Mouse (Mus musculus) megakaryocyte, embryonic 14.5 days (primary cell): ENCODE measurements at regions not wholly inside any gene's neighbourhood (a gene's known extent, or its start where the extent isn't known, plus 50 kb on each side); places are given as distances from the start of the nearest gene placed in this dataset.

Experiments used
- H3K27me3 ChIP-seq: replicated peaks from 2 replicates; pipeline ENCODE3; 2012; ENCODE audit warnings: inconsistent platforms
- H3K36me3 ChIP-seq: replicated peaks from 2 replicates; pipeline ENCODE3; 2012; ENCODE audit warnings: low read length, inconsistent platforms, mixed read lengths
- H3K4me1 ChIP-seq: 2 replicates; pipeline ENCODE4 v1.6.1; 2012; ENCODE audit warnings: inconsistent platforms
- H3K4me3 ChIP-seq: replicated peaks from 2 replicates; pipeline ENCODE3; 2012; ENCODE audit warnings: moderate library complexity, mild to moderate bottlenecking, inconsistent platforms
- H3K9me3 ChIP-seq: 2 replicates; pipeline ENCODE4 v1.6.1; 2012; ENCODE audit warnings: inconsistent platforms
- FLI1 ChIP-seq: IDR thresholded peaks from 2 replicates; pipeline ENCODE4 v1.6.1; 2012; ENCODE audit warnings: low read length, inconsistent platforms, mixed read lengths
- GATA1 ChIP-seq: IDR thresholded peaks from 3 replicates; pipeline ENCODE4 v1.6.1; 2012; ENCODE audit warnings: mixed read lengths, low read length, inconsistent platforms, borderline replicate concordance

GRCm38 (mm10) chr4:30776816-30777442 is 1187.0 kb upstream of the Map3k7 start:
- H3K4me3 ChIP-seq: no peak overlapping the region
- H3K4me1 ChIP-seq: no peaks in the 10 kb centered on the region
- H3K36me3 ChIP-seq: no peaks in the 10 kb centered on the region
- TF ChIP-seq GATA1 (no peak), FLI1 (no peak)
- H3K27me3 ChIP-seq: no peaks in the 10 kb centered on the region
- no peaks in the 10 kb centered on the region for H3K9me3 ChIP-seq

DNA sequence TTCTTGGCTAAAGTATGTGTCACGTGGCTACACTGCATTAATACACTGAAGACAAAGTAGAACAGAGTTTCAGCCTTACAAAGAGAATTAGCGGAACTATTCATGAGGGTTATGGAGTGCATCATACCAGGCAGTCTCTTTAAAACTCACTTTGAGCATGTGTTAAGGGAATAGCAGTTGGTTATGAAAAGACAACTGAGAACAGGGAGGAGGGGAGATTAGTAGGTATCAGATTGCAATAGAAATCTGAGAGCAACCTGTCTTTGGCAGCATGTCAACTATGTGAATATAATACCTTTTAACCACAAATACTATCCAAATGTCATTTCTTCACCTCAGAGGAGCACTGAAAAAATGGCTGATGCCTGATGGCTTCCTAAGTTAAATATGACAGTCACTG is 1182.2 kb upstream of the Map3k7 start:
- Histone ChIP-seq H3K4me3 (no peak overlapping the region), H3K27me3 (no peaks in the 10 kb centered on the region), H3K9me3 (no peaks in the 10 kb centered on the region), H3K4me1 (no peaks in the 10 kb centered on the region), H3K36me3 (no peaks in the 10 kb centered on the region)
- no peak for TF ChIP-seq GATA1
- no peak for TF ChIP-seq FLI1

DNA sequence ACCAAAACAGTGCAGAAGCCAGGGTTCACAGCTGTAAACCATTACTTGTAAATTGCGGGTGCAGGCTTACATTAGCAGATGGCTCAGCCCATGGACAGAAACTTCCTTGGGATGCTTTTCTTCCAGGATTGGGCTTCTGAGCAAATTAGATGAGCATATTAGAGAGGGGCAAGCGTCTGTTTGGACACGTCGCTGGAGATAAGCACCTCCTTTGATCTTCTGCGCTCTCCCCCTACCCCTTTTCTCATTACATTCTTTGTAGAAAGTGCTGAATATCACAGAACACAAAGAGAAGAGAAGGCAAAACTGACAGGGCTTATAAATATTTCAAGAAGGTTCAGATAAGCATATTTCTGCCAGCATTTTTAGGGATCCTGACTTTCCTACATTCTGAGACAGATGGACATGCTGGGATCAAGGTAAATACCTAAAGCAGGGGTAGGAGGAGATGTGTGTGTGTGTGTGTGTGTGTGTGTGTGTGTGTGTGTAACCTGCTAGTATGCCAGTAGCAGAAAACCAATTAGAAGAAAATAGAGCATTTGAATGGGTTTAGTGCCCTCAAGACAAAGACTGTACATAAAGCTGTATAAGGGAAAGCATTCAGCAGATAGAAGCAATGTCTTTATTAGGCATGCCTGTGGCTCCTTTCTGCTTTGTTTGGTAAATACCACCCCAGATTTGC is 1173.8 kb upstream of the Map3k7 start:
- TF ChIP-seq GATA1: no peak
- no peak for TF ChIP-seq FLI1
- Histone ChIP-seq H3K4me1 (no peaks in the 10 kb centered on the region), H3K9me3 (no peaks in the 10 kb centered on the region), H3K36me3 (no peaks in the 10 kb centered on the region), H3K27me3 (no peaks in the 10 kb centered on the region), H3K4me3 (no peak overlapping the region)

DNA sequence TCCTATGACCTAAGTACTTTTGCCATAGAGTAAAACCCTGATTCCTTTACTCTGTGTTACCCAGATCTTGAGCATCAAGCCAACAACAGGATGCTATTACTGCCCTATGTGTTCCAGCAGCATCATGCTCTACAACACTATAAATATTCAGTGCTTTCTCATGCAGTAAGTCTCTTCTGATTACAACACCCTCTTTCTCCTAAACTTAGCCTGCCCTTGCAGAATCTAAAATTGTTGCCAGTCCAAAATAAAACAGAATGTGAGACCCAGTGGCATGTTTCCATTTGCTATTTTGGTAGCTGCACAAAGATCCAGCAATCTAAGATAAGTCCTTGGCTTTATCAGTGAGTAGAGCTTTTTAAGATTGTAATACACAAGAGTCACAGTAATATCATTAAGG is 1154.1 kb upstream of the Map3k7 start:
- H3K27me3 ChIP-seq: no peaks in the 10 kb centered on the region
- H3K36me3 ChIP-seq: no peaks in the 10 kb centered on the region
- no peak overlapping the region for H3K4me3 ChIP-seq
- H3K9me3 ChIP-seq: no peaks in the 10 kb centered on the region
- TF ChIP-seq FLI1: no peak
- no peak for TF ChIP-seq GATA1
- H3K4me1 ChIP-seq: no peaks in the 10 kb centered on the region

GRCm38 (mm10) chr4:30855361-30856056 is 1108.4 kb upstream of the Map3k7 start:
- H3K4me3 ChIP-seq: no peak overlapping the region
- TF ChIP-seq GATA1 (no peak), FLI1 (no peak)
- H3K36me3 ChIP-seq: no peaks in the 10 kb centered on the region
- no peaks in the 10 kb centered on the region for H3K27me3 ChIP-seq
- no peaks in the 10 kb centered on the region for H3K9me3 ChIP-seq
- no peaks in the 10 kb centered on the region for H3K4me1 ChIP-seq

DNA sequence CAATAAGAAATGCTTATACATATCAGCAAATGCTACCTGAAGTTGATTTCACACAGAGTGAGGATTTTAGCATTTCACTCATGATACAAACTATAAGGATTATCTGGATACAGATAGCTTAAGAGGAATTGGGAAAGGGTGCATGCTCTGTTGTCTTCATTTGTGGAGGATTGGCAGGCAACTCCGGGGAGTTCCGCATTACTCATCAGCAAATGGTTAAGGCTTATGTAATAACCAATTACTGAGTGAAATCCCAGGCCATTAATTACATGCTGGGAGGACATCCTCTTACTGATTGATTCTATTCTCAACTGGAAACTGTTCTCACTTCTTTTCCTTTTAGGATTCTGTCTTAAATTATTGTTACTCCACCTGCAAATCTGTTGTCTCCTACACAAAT is 1058.9 kb upstream of the Map3k7 start:
- H3K36me3 ChIP-seq: no peaks in the 10 kb centered on the region
- no peaks in the 10 kb centered on the region for H3K27me3 ChIP-seq
- TF ChIP-seq FLI1: no peak
- TF ChIP-seq GATA1: no peak
- no peak overlapping the region for H3K4me3 ChIP-seq
- no peaks in the 10 kb centered on the region for H3K4me1 ChIP-seq
- H3K9me3 ChIP-seq: no peaks in the 10 kb centered on the region

DNA sequence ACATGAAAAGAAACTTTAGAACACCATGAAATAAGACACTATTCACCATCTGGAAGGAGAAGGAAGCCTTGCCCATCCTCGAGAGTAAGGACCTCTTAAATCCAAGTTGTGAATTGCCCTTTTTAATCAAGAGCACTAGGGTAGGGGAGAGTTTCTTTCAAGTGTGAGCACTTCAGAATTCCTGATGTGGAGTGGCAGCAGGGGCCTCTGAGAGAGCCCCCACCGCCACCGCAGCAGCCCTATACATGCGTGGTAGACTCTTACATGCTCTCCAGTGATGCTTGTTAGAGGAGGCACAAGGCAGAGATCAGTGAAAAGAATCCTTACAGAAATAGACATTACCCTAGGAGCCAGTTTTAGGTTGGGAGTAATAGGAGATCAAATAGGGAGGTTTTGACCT is 1041.0 kb upstream of the Map3k7 start:
- H3K27me3 ChIP-seq: no peaks in the 10 kb centered on the region
- no peaks in the 10 kb centered on the region for H3K36me3 ChIP-seq
- TF ChIP-seq FLI1: no peak
- TF ChIP-seq GATA1: no peak
- H3K9me3 ChIP-seq: no peaks in the 10 kb centered on the region
- no peaks in the 10 kb centered on the region for H3K4me1 ChIP-seq
- H3K4me3 ChIP-seq: no peak overlapping the region

GRCm38 (mm10) chr4:30932358-30932757 is 1031.5 kb upstream of the Map3k7 start:
- no peaks in the 10 kb centered on the region for H3K4me1 ChIP-seq
- no peak overlapping the region for H3K4me3 ChIP-seq
- no peaks in the 10 kb centered on the region for H3K27me3 ChIP-seq
- no peak for TF ChIP-seq GATA1
- TF ChIP-seq FLI1: no peak
- no peaks in the 10 kb centered on the region for H3K36me3 ChIP-seq
- no peaks in the 10 kb centered on the region for H3K9me3 ChIP-seq

DNA sequence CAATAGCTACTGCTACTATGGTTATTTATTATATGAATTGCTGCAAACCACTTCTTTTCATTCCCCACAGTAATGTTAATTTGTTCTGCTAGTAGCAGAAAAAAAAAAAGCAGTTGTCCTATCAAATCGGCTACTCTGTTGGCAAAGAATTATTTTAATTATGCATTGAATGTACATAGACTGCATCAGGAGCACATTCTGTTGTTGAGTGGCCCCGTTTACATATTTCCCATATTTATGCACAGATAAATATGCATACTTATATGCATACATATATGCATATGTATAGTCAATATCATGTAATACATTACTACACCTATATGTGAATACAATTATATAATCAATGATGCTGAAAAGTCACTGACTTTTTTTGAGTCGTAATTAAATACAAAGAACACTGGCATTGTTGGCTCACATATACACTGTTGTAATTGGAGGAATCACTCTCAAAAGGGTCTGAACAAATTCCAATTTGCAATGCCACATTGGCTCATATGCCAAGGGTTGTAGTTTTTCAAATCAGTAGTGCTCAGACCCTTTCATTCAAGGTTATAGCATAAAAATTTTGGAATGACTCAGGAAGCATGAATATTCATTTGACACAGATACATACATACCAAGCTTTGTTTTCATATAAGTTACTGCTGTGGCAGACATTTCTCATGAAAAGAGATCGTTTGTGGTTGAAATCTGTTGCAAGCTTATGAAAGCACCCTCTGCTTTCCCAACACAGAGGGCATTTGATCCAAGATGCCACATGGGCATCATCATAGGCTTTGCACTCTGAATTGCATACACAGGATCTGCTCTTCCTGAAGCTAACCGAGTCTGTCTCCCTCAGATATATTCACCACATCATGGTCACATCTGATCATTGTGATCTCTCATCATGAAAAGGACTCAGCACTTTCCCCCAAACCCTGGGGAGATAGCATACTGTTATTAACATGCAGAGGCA is 1030.6 kb upstream of the Map3k7 start:
- H3K27me3 ChIP-seq: no peaks in the 10 kb centered on the region
- no peaks in the 10 kb centered on the region for H3K36me3 ChIP-seq
- no peaks in the 10 kb centered on the region for H3K4me1 ChIP-seq
- H3K4me3 ChIP-seq: no peak overlapping the region
- H3K9me3 ChIP-seq: no peaks in the 10 kb centered on the region
- TF ChIP-seq FLI1: no peak
- no peak for TF ChIP-seq GATA1

GRCm38 (mm10) chr4:30983611-30984010 is 980.3 kb upstream of the Map3k7 start:
- H3K27me3 ChIP-seq: no peaks in the 10 kb centered on the region
- H3K9me3 ChIP-seq: no peaks in the 10 kb centered on the region
- H3K4me1 ChIP-seq: no peaks in the 10 kb centered on the region
- TF ChIP-seq GATA1 (no peak), FLI1 (no peak)
- H3K4me3 ChIP-seq: no peak overlapping the region
- H3K36me3 ChIP-seq: no peaks in the 10 kb centered on the region
